Mouse (Mus musculus): Measurements from ENCODE around the gene Cap2.

DNA sequence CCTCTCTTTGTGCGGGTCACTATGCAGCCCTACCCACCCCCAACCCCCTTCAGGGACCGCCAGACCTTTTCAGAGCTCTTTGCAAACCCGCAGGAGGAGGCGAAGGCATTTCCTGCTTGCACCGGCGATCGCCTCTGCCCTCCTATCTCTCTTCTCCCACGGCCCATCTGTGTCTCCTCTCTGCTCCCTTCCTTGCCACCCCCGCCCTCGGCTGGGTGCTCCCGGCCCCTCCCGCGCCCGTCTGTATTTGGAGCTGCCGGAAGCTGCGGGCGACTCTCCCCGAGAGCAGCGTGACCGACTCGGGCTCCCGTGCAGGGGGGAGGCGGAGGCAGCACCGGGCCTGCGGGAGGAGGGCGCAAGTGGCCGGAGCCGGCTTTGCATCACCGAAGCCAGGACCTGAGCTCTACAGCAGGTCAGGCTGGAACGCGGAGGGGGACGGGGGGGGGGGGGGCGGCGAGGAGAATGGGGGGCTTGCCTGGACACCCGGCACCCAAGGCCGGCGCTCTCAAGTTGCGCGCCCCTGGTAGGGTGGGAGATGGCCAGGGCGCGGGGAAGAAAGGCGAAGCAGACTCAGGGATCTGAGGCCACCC is at the start of gene Cap2:
- TF ChIP-seq CTCF (IDR thresholded peaks at IDR 0.05; ENCODE audit: extremely low read depth, insufficient read length, insufficient replicate concordance, low read depth, low read length) (no peak), POLR2A (IDR thresholded peaks at IDR 0.05; ENCODE audit: low read depth, low read length) (no peak)

Data from small intestine, adult 2 months (tissue).